Mouse (Mus musculus): ENCODE measurements around the gene Cxcl10.

The Cxcl10 gene

GRCm38 (mm10) chr5:92336743-92337142, 11.9 kb downstream of the Cxcl10 start:
- ChIA-PET CTCF (interaction anchor here in 1 of 4 experiments (0.6 kb wide), 1 partner anchor 21 kb away, joined by 10 read pairs; no protein-coding TSS in a partner anchor), POLR2A (no interaction called here)

GRCm38 (mm10) chr5:92332359-92332840, 16.3 kb downstream of the Cxcl10 start:
- POLR2A ChIA-PET = interaction anchor here in 2 of 4 experiments (0.9 to 1.6 kb wide), 5 partner anchors 10 to 31 kb away, joined by 3 to 4 read pairs (median 3); partner anchors contain the start of gene Sdad1 (in 1 of the 2)
- CTCF ChIA-PET = interaction anchor here in 1 of 4 experiments (1.1 kb wide), 1 partner anchor 66 kb away, joined by 4 read pairs; no protein-coding TSS in a partner anchor

- CTCF ChIA-PET = interaction anchor here in 1 of 4 experiments (1.1 kb wide), 1 partner anchor 66 kb away, joined by 4 read pairs; no protein-coding TSS in a partner anchor
- POLR2A ChIA-PET = interaction anchor here in 2 of 4 experiments (0.6 to 1.6 kb wide), 7 partner anchors 9 to 545 kb away, joined by 3 to 4 read pairs (median 4); partner anchors contain the start of gene Sdad1 (in 1 of the 2)
Measured at GRCm38 (mm10) chr5:92331635-92332338, 16.9 kb downstream of the Cxcl10 start, which contains the start of gene Art3. TSS of gene Art3 (plus strand) at chr5:92331827.

GRCm38 (mm10) chr5:92331122-92331521, 17.6 kb downstream of the Cxcl10 start:
- ChIA-PET POLR2A (interaction anchor here in 2 of 4 experiments (1.0 to 1.6 kb wide), 3 partner anchors 9 to 59 kb away, joined by 3 to 4 read pairs (median 4); no protein-coding TSS in a partner anchor), CTCF (no interaction called here)

GRCm38 (mm10) chr5:92327929-92328328, 20.8 kb downstream of the Cxcl10 start, which contains the start of gene Cxcl9:
TSS of gene Cxcl9 (minus strand) at chr5:92328079.
- ChIA-PET POLR2A (no interaction called here), CTCF (no interaction called here)

- POLR2A ChIA-PET = no interaction called here
- CTCF ChIA-PET = no interaction called here
Measured at GRCm38 (mm10) chr5:92327367-92327766, 21.3 kb downstream of the Cxcl10 start.

- CTCF ChIA-PET = no interaction called here
- POLR2A ChIA-PET = interaction anchor here in 1 of 4 experiments (1.3 kb wide), 1 partner anchor 9 kb away, joined by 3 read pairs; the partner anchor contains the start of gene Art3
Measured at GRCm38 (mm10) chr5:92323264-92323663, 25.4 kb downstream of the Cxcl10 start.

DNA sequence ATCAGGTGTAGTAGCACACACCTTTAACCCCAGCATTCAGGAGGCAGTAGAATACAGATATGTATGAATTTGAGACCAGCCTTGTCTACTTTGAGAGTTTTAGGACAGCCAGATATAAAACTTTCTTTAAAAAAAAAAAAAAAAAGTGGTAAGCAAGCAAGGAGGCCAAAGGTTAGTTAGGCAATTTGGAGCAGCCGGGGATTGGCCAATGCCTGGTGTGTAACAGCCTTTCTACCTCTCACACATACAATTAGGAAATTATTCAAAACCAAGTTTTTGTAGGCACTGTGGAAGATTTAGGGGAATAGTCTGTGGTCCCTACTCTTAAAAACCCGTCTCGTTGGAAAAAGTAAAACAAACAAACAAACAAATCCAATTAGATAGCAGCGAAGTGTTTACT, 26.1 kb downstream of the Cxcl10 start:
- CTCF ChIA-PET = interaction anchor here in 1 of 4 experiments (1.1 kb wide), 1 partner anchor 75 kb away, joined by 3 read pairs; no protein-coding TSS in a partner anchor
- POLR2A ChIA-PET = interaction anchor here in 1 of 4 experiments (1.3 kb wide), 1 partner anchor 9 kb away, joined by 3 read pairs; the partner anchor contains the start of gene Art3

DNA sequence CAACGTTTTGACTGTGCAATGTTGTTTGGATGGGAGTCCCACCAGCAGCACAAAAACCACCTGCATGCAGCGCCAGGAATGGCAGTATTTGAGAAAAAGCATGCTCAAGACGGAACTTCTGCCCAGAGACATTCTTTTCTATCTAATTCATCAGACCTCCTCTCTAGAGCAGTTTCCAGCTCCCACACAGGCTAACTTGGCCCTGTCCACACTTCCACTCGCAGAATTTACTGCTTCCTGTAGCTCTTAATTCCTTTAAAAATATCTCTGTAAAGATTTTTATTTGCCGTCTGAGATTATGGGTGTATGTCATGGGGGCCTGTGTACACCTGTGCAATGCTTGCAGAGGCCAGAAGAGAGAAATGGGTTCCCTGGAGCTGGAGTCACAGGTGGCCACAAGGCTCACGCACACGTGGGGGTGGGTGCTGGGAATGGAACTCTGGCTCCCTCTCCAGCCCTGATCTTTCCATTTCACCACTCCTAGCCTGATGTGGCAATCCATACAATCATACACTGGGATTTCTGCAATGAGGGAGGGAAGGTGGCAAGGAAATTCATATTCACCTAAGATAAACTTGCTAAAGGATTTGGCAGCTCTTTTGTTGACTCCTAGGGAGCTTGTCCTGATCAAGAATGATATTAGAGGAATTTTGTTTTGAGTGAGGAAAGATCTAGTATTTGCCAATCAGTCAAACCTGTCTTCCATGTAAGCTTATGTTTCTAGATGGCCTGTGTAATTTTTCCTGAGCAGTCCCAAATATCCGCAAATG, 26.9 kb downstream of the Cxcl10 start:
- ChIA-PET CTCF (interaction anchor here in 3 of 4 experiments (0.7 to 1.3 kb wide), 3 partner anchors 9 to 76 kb away, joined by 3 to 4 read pairs (median 3); no protein-coding TSS in a partner anchor), POLR2A (interaction anchor here in 2 of 4 experiments (0.7 to 1.3 kb wide), 3 partner anchors 10 to 79 kb away, joined by 3 read pairs; partner anchors contain the start of gene Art3 (in 1 of the 2))

DNA sequence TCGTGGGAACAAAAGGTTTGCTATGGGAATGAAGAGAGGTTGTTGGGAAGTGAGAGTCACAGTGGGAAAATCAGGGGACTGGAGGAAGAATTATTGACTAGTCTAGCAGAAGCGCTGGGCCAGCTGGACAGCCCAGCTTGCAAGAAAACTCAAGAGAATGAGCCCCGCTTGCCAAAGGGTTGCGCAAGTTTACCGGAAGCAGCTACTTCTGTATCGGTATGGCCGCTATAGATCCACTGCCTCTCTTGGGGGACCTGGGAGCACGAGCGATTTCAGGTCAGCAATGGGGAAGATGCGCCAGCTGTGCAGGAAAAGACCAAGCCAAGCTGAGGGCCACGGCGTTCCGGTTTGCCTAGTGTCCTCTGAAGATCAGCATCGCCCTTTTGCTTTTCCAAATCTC, 30.1 kb downstream of the Cxcl10 start:
- CTCF ChIA-PET = interaction anchor here in 1 of 4 experiments (1.0 to 1.5 kb wide), 2 partner anchors 9 to 66 kb away, joined by 3 read pairs; partner anchors contain the start of gene Sdad1
- POLR2A ChIA-PET = interaction anchor here in 1 of 4 experiments (1.0 kb wide), 1 partner anchor 9 kb away, joined by 5 read pairs; the partner anchor contains the start of gene Sdad1

DNA sequence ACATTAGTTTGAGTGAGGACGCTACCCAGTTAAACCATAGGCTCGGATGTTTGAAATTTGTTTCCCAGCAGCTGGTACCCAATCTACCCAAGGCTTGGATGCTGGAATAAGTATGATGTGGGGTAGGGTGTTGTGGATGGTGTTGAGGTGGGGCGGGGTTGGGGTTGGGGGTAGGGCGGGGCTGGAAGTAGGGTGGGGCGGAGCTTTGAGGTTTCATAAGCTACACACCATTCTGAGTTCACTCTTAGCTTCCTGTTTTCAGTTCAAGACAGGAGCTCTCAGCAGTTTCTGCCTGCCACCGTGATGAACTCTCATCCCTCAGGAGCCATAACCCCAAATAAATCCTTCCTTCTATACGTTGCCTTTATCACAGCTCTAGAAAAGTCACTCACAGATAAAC, 30.6 kb downstream of the Cxcl10 start:
- CTCF ChIA-PET = interaction anchor here in 1 of 4 experiments (1.0 to 1.5 kb wide), 2 partner anchors 8 to 67 kb away, joined by 3 read pairs; partner anchors contain the start of gene Sdad1
- POLR2A ChIA-PET = interaction anchor here in 1 of 4 experiments (1.0 kb wide), 1 partner anchor 8 kb away, joined by 5 read pairs; the partner anchor contains the start of gene Sdad1

GRCm38 (mm10) chr5:92313776-92314175, 34.9 kb downstream of the Cxcl10 start:
- CTCF ChIA-PET = interaction anchor here in 1 of 4 experiments (2.1 kb wide), 1 partner anchor 84 kb away, joined by 4 read pairs; no protein-coding TSS in a partner anchor
- POLR2A ChIA-PET = no interaction called here

- ChIA-PET CTCF (interaction anchor here (0.6 to 2.1 kb wide), 31 partner anchors 9 to 958 kb away, joined by 3 to 14 read pairs (median 3); partner anchors contain the start of gene Ccdc158 (in 1 of the 4)), POLR2A (interaction anchor here in 3 of 4 experiments (0.6 to 1.5 kb wide), 5 partner anchors 10 to 99 kb away, joined by 3 to 5 read pairs (median 4); partner anchors contain the start of gene Art3 (in 1 of the 3))
Measured at GRCm38 (mm10) chr5:92312046-92312715, 36.5 kb downstream of the Cxcl10 start.

DNA sequence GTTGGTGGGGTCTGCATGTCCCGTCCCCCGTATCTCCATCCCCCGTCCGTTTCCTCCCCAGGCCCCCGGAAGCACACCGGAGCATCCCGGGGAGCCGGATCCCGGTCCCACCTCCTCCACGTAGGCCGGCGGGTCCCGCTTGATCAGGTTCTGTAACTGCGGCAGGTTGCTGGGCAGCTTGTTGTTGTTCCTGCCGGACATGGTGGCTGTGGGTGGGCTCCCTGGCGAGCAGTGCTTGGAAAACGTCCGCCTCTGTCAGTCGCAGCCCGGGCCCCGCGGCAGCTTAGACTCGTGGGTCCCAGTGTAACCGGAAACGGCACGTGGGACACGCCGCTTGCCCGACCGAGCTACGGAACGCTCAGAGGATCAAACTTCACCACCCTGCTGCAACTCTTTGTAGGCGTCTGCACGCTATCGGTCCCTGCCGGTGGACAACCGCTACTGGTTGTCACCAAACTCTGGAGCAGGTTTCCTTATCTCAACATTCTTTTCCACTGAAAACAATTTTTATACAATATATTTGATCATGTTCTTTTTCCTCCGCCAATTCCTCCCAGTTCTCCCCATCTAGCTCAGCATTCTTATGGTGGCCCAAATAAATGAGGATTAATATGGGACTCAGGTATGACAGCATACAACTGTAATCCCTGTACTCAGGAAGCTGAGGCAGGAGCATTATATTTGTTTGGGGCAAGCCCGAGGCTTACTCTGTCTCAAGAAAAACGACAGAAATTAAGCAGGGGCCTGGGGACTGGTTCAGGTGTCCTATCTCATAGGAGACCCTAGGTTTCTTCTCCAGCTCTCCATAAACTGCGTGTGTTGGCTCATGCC, 38.8 kb downstream of the Cxcl10 start, which contains the start of gene Sdad1:
TSS of gene Sdad1 (minus strand) at position 799 of the 831 bp plus-strand sequence.
- CTCF ChIA-PET = interaction anchor here (0.5 to 2.4 kb wide), 23 partner anchors 9 to 793 kb away, joined by 3 to 12 read pairs (median 4); partner anchors contain the start of genes Naaa (in 1 of the 4) and Parm1 (in 1 of the 4)
- POLR2A ChIA-PET = interaction anchor here in 2 of 4 experiments (0.6 to 3.3 kb wide), 26 partner anchors 8 to 612 kb away, joined by 3 to 19 read pairs (median 4); partner anchors contain the start of genes Naaa (in 2 of the 2) and G3bp2 (in 1 of the 2)

DNA sequence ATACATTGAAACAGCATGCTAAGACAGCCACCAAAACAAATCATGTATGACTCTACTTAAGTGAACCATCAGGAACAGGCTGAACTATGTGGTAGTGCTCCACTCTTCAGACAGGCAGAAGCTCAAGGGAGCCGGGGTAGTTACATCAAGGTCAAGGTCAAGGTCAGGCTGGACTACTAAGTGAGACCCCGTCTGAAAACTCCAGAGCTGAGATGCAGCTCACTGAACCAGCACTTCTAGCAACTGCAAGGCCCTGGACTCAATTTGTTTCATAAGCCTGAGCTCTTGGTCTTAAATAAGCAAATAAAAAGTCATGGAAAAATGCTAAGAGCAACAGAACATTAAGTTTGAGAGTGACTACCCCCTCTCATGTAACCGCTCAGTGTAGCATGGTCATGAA, 44.4 kb downstream of the Cxcl10 start:
- ChIA-PET CTCF (interaction anchor here in 2 of 4 experiments (0.6 to 1.1 kb wide), 3 partner anchors 66 to 82 kb away, joined by 3 read pairs; no protein-coding TSS in a partner anchor), POLR2A (interaction anchor here in 2 of 4 experiments (0.5 to 2.8 kb wide), 4 partner anchors 8 to 120 kb away, joined by 3 to 8 read pairs (median 5); no protein-coding TSS in a partner anchor)

DNA sequence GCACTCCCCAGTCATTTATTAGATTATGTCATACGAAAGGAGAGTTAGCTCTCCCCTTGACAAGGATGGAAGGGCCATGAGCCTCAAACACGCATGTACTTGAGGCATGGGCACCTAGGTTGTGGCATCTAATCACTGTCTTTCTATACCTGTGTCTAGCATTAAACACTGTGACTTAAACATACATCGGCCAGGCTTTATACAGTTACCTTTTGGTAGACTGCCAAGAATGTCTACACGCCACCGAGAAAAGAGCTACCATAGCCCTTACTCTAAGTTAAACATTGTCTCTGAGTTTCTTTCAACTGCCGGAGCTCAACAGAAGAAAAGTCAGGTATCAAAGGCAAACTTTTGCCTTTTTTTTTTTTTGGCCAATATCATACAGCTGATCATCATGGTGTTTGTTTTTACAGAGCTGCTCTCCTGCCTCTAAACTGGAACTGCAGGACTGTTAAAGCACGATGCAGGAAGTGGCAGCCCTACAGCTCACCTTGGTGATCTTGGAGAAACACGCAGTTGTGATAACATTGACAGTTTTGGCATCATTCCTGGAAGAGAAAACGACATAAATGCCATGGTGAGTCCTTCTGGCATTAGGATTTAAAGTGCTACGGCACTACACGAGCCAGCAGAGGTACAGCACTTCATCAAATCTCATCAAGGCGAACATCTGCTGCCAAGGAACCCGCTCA, 46.4 kb downstream of the Cxcl10 start:
- ChIA-PET CTCF (interaction anchor here in 3 of 4 experiments (0.6 to 1.4 kb wide), 4 partner anchors 78 to 101 kb away, joined by 3 to 6 read pairs (median 4); no protein-coding TSS in a partner anchor), POLR2A (interaction anchor here in 2 of 4 experiments (0.6 to 2.8 kb wide), 3 partner anchors 10 to 785 kb away, joined by 3 to 7 read pairs (median 3); partner anchors contain the start of gene Parm1 (in 1 of the 2))
